Mouse (Mus musculus) naive thymus-derived CD4-positive, alpha-beta T cell, adult 2 months (primary cell): ENCODE results near the gene Minpp1.
"Not testable (repeated sequence)": the region's sequence is repeated elsewhere in the genome, so short reads cannot be mapped to it uniquely, and the experiment has no call there.

Source experiments
- DNase-seq: peaks from one replicate; pipeline ENCODE4 v3.0.0-alpha.2; 2011; ENCODE audit warnings: low read depth

Gene Minpp1

DNA sequence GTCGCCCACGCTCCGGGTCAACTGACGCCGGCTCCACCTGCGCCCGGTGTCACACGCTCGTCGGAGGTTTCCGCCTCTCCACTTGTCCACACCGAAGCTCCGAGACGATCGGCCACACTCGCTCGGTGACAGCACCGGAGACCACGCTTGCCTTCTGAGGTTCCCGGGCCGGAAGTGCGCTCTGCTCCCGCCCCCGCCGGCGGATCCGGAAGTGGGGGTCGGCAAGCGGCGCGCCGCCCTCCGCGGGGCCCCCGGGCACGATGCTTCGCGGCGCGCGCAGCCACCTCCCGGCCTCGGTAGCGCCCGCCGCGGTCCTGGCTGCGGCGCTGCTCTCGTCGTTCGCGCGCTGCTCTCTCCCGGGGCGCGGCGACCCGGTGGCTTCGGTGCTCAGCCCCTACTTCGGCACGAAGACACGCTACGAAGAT lies at the start of gene Minpp1:
Minpp1 (plus strand) TSS at position 89 of the 425 bp plus-strand sequence.
- DNase-seq, result peak; percentile 90

DNA sequence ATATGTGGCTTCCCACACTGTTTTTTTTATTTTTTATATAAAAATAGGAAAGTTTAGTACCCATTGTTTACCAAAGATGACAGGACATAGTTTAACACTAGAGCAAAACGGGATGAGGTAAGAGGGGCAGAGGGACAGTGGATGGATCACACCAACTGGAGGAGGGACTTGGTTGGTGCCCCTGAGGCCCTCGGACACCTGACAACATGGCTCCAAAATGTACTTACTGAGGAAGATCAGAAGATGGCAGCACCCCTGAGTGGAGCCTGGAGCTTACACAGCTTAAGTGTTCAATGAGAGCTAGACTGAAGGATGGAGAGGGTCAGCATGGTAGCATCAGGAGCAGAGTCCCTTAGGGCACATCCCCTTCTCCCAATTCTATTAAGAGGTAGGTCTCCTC lies 46.2 kb upstream of the Minpp1 start:
- DNase-seq, result no peak

DNA sequence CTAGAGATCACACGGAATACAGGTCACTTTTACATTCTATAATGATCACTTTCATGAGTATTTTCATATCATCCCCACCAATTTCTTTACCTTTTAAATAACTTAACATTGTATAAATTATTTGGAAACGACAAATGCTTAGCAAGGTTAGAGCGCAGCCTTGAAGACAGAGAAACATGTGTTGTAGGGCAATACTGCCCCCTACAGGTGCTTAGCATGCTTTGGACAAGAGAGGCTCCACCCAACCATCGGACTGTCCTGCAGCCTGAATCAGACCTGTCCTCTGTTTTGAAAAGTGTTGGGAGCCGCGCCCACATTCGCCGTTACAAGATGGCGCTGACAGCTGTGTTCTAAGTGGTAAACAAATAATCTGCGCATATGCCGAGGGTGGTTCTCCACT lies 44.0 kb upstream of the Minpp1 start:
- DNase-seq, result peak; percentile 79

DNA sequence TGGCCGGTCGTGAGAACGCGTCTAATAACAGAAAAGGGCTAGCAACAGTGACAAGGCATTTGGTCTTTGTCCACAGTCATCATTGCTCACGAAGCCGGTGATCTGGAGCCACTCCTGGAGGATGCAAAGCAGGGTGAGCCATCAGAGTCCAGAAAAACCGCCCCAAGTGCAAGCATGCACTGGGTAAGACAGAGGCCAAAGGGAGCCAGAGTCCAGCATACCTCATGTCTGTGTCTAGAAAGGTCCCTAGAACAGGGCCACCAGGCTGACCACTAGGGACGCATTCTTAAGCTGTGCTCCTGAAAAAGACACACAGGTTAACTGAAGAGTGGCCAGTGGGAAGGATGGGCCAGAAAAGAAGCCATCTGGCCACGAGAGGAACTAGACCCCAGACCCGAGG lies 36.6 kb upstream of the Minpp1 start:
- no peak for DNase-seq

DNA sequence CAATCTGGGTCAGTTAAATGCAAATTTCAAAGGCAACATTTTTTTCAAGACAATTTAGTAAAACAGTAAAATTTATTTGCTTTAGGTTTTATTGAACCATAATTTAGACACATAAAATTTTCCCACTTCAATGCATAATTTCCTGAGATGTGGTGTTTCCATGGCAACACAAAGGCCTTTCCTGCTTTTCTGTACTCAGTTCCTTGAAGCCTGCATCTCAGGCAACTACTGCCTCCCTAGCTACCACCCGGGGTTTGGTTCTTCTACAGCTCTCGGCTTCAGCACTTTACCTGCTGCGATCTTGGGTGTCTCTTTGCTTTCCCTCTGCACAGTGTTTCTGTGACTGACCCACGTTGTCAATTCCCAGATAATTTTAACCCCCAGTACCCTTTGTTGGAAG lies 33.3 kb upstream of the Minpp1 start:
- no peak for DNase-seq

DNA sequence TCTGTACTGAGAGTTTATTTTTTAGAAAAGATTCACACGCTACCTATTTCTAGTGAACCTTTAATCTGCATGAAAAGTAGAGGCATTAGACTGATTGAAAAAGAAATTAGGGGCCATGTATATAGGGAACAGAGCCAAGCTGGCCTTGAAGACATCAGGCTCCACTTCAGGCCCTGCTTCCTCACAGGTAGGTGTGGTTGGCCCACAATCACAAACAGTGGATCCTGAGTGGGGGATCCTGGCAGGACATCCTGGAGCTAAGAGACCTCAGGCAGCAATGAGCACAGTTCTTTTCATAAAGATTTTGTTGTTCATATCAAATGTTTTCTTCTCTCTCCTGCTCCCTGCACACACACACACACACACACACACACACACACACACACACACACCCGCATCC lies 28.8 kb upstream of the Minpp1 start:
- no peak for DNase-seq

DNA sequence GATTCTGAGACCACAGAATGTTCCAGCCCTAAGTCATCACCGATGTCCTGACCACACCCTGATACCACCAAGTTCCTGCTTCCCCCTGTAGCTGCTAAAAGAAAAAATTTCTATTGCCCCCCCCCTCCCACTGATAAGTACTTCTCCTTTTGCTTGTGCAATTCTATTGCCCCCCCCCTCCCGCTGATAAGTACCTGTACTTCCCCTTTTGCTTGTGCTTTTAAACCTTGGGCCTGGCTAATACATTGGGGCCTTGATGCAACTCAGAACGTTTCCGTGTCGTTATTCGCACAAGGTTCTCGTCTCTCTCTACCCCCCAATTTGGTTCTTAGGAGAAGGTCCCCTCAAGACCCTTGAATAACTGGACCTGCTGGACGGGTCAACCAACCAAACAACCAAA lies 27.9 kb upstream of the Minpp1 start:
- DNase-seq, result not testable (repeated sequence)

DNA sequence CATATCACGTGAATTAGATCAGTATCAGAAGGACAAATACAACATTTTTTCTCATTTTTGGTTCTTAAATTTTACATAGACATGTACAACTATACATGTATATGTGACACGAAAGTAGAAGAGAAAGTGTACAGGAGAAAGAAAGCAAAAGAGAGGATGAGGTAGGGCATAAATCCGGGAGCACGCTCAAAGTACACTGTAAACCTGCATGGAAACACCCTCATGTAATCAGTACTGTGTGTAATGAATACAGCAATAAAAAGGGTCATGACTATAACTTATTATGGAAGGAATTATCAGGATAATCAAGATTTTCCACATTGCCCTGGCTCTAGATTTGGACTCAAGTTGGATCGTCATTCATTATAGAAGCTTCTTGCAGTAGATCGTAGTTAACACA lies 22.5 kb upstream of the Minpp1 start:
- no peak for DNase-seq

DNA sequence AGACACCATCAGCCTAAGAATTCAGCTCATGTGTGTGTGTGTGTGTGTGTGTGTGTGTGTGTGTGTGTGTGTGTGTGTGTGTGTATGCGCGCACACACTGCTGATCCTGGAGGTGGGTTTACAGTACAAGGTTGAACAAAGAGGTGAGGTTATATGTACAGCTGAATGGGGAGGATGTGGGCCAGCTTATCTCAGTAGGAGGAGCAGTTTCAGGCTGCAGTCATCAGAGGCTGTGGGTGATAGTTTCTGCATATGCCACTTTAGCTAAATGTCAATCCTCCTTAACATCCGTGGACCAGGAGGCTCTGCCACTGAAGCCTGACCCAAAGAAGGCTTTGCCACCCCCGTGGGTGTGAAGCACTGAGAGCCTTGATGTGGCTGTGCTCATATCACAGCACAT lies 20.3 kb upstream of the Minpp1 start:
- DNase-seq, result peak; percentile 81

DNA sequence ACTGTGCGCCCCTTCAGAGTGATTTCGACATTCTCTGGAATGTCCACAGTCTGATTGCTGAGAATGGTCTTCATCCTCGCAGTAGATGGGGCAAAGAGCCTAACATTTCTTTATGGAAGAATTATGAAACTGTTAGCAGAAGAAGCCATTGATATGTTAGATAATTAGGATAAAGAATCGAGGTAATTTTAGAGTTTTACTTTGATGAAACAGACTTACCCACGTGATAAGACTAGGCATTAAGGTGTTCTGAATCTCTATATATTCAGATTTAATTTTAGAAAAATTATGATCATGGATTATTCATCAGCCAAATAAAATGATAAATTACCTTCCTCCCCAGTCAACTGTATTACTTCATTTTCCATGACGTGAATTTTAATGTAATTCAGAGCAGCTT lies 19.1 kb upstream of the Minpp1 start, which contains the start of gene Rpl9-ps6:
Rpl9-ps6 (minus strand) TSS at position 101 of the 400 bp plus-strand sequence.
- DNase-seq, result no peak

DNA sequence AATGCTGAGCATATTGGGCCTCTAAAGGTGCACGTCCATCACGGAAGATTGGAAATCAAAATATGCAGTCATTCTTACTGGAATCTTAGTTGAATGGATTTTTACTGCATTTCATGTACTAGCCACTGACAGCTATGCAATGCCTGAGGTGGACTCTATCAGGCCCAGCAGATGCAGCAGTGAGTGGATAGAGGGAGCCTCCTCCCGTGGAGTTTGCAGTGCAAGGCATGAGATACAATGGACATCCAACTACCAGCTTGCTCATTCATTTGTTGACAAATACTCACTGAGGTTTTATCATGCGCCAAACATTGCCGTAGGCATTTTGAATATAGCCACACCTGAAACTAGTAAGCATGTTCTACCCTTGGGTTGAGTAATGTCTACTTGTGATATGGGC lies 18.2 kb upstream of the Minpp1 start:
- DNase-seq, result no peak

DNA sequence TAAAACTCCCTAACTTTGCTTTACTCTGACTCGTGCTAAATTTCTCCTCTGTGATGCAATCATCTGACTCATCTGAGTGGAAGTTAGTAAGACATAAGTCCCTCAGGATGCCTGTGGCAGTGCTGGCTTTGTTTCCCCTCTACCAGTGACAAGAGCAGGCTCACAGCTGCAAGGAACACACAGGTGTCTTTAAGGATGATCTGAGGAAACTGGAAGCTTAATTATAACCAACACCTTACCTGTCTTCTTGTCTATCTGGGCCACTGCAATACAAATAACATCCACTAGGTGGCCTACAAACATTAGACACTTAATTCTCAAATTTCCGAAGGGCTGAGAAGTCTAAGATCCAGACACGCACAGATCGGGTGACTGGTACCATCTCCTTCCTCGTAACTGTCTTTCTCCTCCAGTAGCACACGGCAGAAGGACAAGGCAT lies 15.5 kb upstream of the Minpp1 start:
- DNase-seq, result peak; percentile 87

DNA sequence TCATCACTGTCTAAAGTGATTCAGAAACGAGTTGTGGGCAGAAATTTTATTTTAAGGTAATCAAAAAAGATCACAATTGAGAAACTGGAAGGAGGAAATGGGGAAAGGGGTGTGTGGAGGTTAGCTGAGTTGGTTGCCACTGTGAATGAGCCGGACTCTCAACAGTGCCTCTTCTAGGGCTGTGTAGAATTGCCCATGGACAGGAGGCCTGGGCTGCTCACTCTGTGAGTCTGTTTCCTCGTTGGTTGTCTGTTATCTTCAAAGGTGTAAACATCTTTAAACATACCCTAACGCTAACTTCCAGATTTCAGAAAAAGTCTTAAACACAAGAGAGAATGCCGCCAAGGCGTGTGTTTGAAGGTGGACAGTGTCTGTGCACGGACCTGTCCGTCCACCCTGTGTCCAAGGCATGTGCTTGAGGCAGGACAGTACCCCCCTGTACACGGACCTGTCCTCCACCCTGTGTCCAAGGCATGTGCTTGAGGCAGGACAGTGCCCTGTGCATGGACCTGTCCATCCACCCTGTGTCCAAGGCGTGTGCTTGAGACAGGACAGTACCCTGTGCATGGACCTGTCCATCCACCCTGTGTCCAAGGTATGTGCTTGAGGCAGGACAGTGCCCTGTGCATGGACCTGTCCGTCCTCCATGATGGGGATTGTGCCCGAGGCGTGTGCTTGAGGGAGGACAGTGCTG lies 14.9 kb upstream of the Minpp1 start:
- no peak for DNase-seq

DNA sequence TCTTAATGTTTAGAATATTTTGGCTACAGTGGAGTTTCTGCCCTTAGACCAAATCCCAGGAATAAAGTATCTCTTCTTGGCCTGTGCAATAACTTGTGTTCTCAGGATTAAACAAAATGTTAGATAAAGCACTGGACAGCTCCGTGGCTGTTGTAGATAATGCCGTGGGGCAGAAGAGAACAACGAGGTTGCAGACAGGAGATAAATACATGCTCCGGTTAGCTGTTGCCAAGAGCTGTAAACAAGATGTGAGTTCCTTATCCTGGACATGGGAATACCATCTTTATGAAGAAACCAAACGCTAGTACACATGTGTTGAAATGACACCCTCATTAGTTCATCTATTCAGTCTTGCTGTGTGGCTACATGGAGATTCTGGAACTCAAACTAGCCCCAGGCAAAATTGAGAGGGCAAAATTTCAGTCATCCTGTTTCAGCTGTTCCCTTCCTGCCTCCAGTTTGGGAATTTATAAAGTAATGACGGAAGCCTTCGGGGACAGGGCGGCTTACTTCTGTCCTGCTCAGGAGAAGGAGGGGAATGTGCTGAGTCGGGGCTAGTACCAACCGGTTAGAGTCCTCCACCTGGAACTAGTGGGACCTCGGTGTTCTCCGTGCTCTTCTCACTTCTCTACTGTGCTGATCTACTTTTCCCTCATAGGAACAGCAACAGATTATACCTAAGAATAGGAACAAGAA lies 9.4 kb upstream of the Minpp1 start:
- no peak for DNase-seq

DNA sequence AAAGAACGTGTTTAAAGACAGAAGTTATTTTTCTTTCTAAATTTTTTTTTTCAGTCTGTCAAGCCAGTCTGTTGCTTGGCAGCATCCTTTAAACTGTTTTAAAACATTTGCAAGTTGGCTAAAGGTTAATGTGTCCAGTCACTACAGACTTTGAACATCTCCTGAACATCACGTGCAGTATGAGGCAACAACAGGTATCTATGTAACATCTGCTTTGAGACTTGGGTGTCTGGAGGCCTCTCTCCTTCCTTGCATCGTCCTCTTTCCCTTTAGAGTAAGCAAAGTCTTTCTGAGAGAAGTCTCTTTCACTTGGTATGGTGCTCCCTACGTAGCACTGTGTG lies 8.9 kb upstream of the Minpp1 start:
- no peak for DNase-seq

DNA sequence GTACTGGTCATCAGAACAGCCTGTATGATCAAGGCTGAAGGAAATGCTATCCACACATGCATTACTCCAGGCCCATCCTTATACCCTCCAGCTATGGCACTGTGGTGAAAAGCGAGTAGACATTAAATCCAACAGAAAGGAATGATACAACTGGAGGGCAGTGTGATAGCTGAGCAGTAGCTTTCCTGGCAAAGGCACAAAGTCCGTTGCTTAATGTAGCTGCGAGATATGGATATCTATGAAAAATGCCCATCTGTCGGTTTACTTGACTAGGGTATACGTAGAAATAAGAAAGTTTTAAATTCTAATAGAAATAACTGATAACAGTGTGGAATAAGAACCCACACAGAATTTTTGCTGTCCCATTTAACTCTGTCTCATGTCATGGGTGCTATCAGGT lies 5.3 kb upstream of the Minpp1 start:
- no peak for DNase-seq

DNA sequence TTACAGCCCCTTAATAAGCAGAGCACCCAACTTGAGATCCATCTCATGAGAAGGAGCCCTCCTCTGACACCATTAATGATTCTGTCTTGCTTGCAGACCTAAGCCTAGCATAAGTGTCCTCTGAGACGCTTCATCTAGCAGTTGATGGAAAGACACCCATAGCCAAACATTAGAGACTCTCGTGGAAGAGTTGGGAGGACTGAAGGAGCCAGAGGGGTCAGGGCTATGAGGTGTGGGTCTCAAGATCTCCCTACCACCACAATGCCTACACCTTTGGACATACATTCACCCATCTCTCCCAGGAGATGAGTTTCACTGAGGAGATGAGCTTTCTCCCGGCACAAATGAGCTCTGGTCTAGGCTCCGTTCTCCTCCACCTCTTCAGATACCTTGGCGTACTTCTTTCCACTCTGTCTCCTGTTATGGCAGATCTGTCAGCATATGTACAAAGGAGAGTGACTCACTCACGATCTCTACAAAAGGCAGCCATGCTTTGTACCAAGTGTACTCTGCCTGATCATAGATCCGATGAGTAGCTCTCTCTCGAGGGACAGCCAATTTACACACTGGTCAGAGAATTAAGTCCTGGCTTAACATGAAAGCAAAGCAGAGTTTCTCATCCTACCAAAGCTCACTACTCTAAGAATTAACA lies 4.7 kb upstream of the Minpp1 start:
- DNase-seq, result no peak

DNA sequence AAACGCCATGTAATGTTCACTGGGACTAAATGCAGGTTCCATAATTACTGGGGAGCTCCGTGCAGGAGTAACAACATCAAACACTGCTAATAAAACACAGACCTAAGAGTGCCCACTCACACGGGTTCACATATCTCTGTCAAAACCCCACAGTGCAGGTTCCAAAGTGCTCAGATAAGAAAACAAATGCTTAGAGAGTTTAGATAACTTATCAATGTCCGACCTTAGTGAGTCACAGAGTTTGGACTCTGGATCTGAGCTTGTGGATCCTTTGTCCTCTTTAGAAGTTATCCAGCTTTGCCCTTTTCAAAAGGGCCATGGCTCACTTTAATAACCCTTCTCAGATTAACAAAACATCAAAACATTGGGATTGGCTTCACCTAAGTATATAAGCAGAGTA lies 4.1 kb upstream of the Minpp1 start:
- DNase-seq, result no peak

DNA sequence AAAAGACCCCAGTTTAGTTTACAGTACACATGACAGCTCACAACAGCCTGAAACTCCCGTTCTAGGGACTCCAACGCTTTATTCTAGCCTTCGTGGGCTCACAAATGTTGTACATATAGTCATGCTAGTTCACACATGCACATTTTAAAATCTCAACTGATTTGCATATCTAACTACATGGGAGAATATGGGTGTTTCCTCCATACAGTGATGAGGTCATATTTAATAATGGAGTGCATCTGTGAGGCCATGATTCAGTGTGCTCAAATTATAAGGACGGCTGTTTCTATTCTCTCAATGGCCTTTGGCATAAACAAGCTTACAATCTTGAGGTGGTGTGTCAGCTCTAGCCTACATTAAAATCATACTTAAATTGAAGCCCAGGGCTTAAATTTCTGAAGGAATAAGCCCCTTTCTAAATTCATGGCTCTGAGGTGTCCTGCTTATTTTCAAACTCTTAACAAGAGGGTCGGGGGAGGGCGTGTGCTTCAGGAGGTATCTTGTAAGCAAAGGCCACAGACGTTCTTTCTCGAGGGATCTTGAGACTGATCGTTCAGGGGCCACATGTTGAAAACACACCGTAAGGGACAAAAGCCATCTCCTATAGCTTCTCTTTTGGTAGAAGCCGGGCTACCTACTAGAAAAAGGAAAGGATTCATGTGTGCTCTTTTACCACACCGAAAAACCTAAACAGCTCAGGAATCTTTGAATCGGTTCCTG lies 468 bp upstream of the Minpp1 start:
- DNase-seq, result no peak

DNA sequence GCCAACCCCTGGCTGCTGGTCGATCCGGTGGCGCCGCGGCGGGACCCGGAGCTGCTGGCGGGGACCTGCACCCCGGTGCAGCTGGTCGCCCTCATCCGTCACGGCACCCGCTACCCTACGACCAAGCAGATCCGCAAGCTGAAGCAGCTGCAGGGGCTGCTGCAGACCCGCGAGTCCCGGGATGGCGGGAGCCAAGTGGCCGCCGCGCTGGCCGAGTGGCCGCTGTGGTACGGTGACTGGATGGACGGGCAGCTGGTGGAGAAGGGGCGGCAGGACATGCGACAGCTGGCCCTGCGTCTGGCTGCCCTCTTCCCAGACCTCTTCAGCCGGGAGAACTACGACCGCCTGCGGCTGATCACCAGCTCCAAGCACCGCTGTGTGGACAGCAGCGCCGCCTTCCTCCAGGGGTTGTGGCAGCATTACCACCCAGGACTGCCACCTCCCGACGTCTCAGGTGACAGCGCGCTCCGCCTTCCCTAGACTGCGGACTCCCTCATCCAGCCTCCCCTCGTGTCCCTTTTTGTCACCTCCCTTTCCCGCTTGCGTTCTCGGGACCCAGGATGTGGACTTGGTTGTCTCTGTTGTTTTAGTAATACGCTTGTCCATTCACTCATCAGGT lies 646 bp downstream of the Minpp1 start:
- DNase-seq, result peak; percentile 66

DNA sequence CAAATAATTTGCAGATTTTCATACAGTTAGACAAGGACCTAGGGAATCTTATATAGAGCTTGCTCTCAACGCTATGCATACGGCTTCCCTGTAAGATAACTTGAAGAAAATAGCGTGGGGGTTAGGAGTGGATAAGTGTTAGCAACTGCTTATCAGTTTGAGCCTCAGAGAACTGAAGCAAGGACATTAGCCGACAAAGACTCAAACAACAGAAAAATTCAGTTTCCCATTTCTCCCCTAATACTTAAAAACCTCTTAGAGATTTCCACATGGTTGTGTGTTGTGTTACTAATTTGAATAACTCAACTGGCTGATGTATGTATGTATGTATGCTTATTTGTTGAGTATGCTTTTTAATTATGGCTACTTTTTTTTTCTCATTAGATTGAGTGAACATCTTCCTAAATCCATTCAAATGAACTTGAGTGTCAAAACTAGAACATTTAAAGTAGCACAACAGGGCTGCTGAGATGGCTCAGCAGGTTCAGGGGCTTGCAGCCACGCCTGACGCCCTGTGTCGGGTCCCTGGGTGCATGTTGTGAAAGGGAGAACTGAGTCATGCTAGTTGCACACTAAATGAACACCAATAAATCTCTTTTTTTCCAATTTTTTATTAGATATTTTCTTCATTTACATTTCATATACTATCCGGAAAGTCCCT lies 2.2 kb downstream of the Minpp1 start:
- DNase-seq, result no peak
